Mouse (Mus musculus) heart, postnatal 36 days (tissue): Measurements from ENCODE around the gene Prrt2. TPM values are rescaled to one million over a fixed set of nuclear protein-coding genes. Genes with fewer than 3 reads are reported as not detected.

Experiments
- microRNA-seq, 2 experiments: library from miRNA; unstranded; fragments of <30 nt; microRNA quantifications; one replicate each; pipeline ENCODE4 v1.2.0; 2021; ENCODE audit warnings: borderline number of aligned reads in 2 of 2
- total RNA-seq, 2 experiments: library from RNA; stranded (reverse); gene quantifications; 2 replicates each; pipeline ENCODE4 v1.2.3; 2021

Prrt2 gene
- total RNA-seq, 2 experiments from 2014 or later: 0.57 to 1.2 TPM

Small RNA genes lying within 50 kb of the gene (microRNA-seq; reads per million reads assigned to microRNA genes)
- gene Gm44343: 0 reads per million in 2 experiments

Other genes with a start within 250 kb of the Prrt2 start
- 100 to 1,000 TPM in 1 of 2 experiments, 10 to 100 TPM in 1; 91.4 to 110 TPM for gene Ypel3, start 244.3 kb downstream of the Prrt2 start, total RNA-seq
- under 1 TPM; 0.24 to 0.44 TPM for gene Tbx6, start 239.7 kb downstream of the Prrt2 start, total RNA-seq
- 10 to 100 TPM; 36.1 to 36.5 TPM for gene Ppp4c, start 228.7 kb downstream of the Prrt2 start, total RNA-seq
- gene Fam57b, start 223.5 kb downstream of the Prrt2 start, total RNA-seq: 1 to 10 TPM; 8.2 to 9.7 TPM
- gene 4930451I11Rik, start 189.6 kb downstream of the Prrt2 start, total RNA-seq: not detected
- gene Doc2a, start 173.8 kb downstream of the Prrt2 start, total RNA-seq: not detected
- gene Hirip3, start 159.2 kb downstream of the Prrt2 start, total RNA-seq: 1 to 10 TPM; 6.1 to 6.6 TPM
- gene Ino80e, start 158.8 kb downstream of the Prrt2 start, total RNA-seq: 10 to 100 TPM; 21.2 to 21.8 TPM
- gene Taok2, start 136.5 kb downstream of the Prrt2 start, total RNA-seq: 10 to 100 TPM; 39.5 to 43.2 TPM
- gene Tmem219, start 98.3 kb downstream of the Prrt2 start, total RNA-seq: 10 to 100 TPM in 1 of 2 experiments, 1 to 10 TPM in 1; 9.5 to 11.5 TPM
- 1 to 10 TPM; 5.4 to 7.4 TPM for gene Kctd13, start 92.3 kb downstream of the Prrt2 start, total RNA-seq
- not detected for gene Asphd1, start 71.6 kb downstream of the Prrt2 start, total RNA-seq
- 1 to 10 TPM; 6.4 to 10.0 TPM for gene Sez6l2, start 70.6 kb downstream of the Prrt2 start, total RNA-seq
- 10 to 100 TPM; 52.2 to 55.4 TPM for gene Cdipt, start 45.3 kb downstream of the Prrt2 start, total RNA-seq
- gene Cdiptos, start 45.1 kb downstream of the Prrt2 start, total RNA-seq: under 1 TPM; 0.31 to 0.65 TPM
- 10 to 100 TPM; 53.5 to 57.7 TPM for gene Mvp, start 6.6 kb downstream of the Prrt2 start, total RNA-seq
- not detected for gene Pagr1b, start 4.7 kb downstream of the Prrt2 start, total RNA-seq
- gene Pagr1a, start 3.9 kb downstream of the Prrt2 start, total RNA-seq: 10 to 100 TPM in 1 of 2 experiments, not detected in 1; 11.8 TPM
- 10 to 100 TPM; 25.2 to 28.6 TPM for gene Gm42742, start 114 bp downstream of the Prrt2 start, total RNA-seq
- gene Maz, start 5.8 kb upstream of the Prrt2 start, total RNA-seq: 10 to 100 TPM; 66.5 to 71.5 TPM
- 1 to 10 TPM; 1.0 to 2.6 TPM for gene Kif22, start 21.3 kb upstream of the Prrt2 start, total RNA-seq
- gene Zg16, start 66.1 kb upstream of the Prrt2 start, total RNA-seq: not detected
- 1 to 10 TPM; 1.6 to 1.9 TPM for gene AI467606, start 70.1 kb upstream of the Prrt2 start, total RNA-seq
- gene Qprt, start 101.0 kb upstream of the Prrt2 start, total RNA-seq: not detected
- under 1 TPM; 0.76 to 0.92 TPM for gene Spn, start 116.6 kb upstream of the Prrt2 start, total RNA-seq
- gene Cd2bp2, start 174.8 kb upstream of the Prrt2 start, total RNA-seq: 10 to 100 TPM; 36.9 to 38.0 TPM
- gene Tbc1d10b, start 187.3 kb upstream of the Prrt2 start, total RNA-seq: 10 to 100 TPM; 24.6 to 26.4 TPM
- 1 to 10 TPM; 2.4 to 2.5 TPM for gene Mylpf, start 187.7 kb upstream of the Prrt2 start, total RNA-seq
- 1 to 10 TPM; 6.0 to 6.6 TPM for gene Zfp553, start 211.8 kb upstream of the Prrt2 start, total RNA-seq
- 1 to 10 TPM; 2.8 TPM for gene Sept1, start 211.9 kb upstream of the Prrt2 start, total RNA-seq
- gene Zfp771, start 223.1 kb upstream of the Prrt2 start, total RNA-seq: 10 to 100 TPM; 19.1 TPM
- gene Dctpp1, start 239.5 kb upstream of the Prrt2 start, total RNA-seq: 10 to 100 TPM; 40.7 to 45.0 TPM